Mouse (Mus musculus) lung, postnatal 25 days (tissue): Measurements from ENCODE around the gene Fzd1.

ENCODE experiments used
- DNase-seq: peaks from one replicate; pipeline ENCODE4 v3.0.0; 2022; ENCODE audit warnings: low spot score

Fzd1 gene

GRCm38 (mm10) chr5:4753161-4753560, 4.7 kb downstream of the Fzd1 start:
- no peak for DNase-seq

- no peak for DNase-seq
Measured at GRCm38 (mm10) chr5:4742722-4743121, 15.1 kb downstream of the Fzd1 start.

- DNase-seq = no peak
Measured at GRCm38 (mm10) chr5:4737013-4737412, 20.8 kb downstream of the Fzd1 start.

GRCm38 (mm10) chr5:4735461-4735860, 22.4 kb downstream of the Fzd1 start:
- DNase-seq = no peak

GRCm38 (mm10) chr5:4733239-4733638, 24.6 kb downstream of the Fzd1 start:
- no peak for DNase-seq

GRCm38 (mm10) chr5:4732241-4733229, 25.3 kb downstream of the Fzd1 start:
- DNase-seq = no peak

GRCm38 (mm10) chr5:4731743-4732215, 26.1 kb downstream of the Fzd1 start:
- DNase-seq = no peak

GRCm38 (mm10) chr5:4731064-4731463, 26.8 kb downstream of the Fzd1 start:
- DNase-seq = no peak
